Mouse (Mus musculus): ENCODE results near the gene Kank4.
"Not testable (repeated sequence)": the region's sequence is repeated elsewhere in the genome, so short reads cannot be mapped to it uniquely, and the experiment has no call there.

Gene Kank4

DNA sequence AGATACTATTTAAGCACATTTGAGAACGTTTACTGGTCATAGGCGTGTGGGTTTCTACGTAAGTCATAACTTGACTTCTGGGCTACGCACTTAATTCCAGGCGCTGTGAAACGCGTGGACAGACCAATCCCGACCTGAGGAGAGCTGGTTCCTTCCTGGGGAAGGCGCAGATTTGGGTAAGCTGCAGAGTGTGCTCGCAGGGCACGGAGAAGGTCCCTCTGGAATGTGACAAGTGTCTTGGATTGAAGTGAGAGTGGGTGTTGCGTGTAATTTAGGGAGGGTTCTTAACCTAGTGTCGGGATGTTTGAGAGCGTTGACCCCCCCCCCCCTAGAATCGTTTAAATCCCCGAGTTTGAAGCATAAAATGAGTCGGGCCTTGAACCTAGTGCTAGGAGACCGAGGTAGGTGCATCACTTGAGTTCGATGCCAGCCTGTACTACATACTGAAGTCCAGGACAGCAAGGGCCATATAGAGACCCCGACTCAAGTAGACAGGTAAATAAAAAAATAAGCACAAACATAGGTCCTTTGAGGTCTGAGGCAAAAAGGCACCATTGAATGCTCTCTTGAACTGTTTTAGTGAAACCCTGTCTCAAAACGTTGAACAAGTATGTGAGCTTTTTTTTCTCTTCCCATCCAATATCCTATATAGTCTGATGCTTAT is 89.9 kb downstream of the Kank4 start:
- no peak for DNase-seq (ENCODE audit: low read depth, low spot score)
- Histone ChIP-seq H3K36me3 (ENCODE audit: control insufficient read depth, insufficient read depth, low read length, poor library complexity, severe bottlenecking) (no peaks in the 10 kb centered on the region), H3K27me3 (ENCODE audit: control insufficient read depth, insufficient read depth, low read length, poor library complexity, severe bottlenecking) (peaks cover 2% of the 10 kb centered on the region)

DNA sequence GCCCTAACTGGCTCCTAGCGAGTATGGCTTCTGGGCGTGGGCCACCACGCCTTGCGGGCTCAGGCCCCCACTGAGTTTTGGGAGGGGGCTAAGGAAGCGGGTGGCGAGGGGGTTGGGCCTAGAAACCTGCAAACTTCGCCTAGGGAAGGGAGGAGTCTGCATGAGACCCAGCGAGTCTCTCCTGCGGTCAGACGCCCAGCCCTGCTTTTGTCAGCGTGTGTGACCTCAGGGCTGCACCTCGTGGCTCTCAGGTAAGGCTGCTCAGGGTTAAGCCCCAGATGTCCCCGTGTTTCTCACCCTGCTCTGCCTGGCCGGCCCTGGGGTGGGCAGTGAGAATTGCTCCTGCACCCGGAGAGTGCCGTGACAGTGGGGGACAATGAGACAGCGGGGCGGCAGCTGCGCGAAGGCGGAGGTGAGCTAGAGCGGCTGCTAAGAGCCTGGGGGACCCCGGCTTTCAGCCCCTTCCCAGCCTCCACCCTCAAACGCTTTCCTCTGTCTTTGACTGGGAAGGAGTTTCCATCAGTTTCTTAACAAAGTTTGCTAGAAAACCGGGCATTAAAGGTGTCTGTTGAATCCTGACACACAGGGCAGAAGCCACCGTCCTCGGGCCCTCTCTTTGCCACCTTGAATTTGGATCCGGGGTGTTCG is 90.6 kb downstream of the Kank4 start, which contains the start of gene L1td1:
TSS of gene L1td1 (plus strand) at position 145 of the 648 bp plus-strand sequence.
- Histone ChIP-seq H3K27me3 (ENCODE audit: control insufficient read depth, insufficient read depth, low read length, poor library complexity, severe bottlenecking) (peaks cover 2% of the 10 kb centered on the region), H3K36me3 (ENCODE audit: control insufficient read depth, insufficient read depth, low read length, poor library complexity, severe bottlenecking) (no peaks in the 10 kb centered on the region)
- no peak for DNase-seq (ENCODE audit: low read depth, low spot score)

DNA sequence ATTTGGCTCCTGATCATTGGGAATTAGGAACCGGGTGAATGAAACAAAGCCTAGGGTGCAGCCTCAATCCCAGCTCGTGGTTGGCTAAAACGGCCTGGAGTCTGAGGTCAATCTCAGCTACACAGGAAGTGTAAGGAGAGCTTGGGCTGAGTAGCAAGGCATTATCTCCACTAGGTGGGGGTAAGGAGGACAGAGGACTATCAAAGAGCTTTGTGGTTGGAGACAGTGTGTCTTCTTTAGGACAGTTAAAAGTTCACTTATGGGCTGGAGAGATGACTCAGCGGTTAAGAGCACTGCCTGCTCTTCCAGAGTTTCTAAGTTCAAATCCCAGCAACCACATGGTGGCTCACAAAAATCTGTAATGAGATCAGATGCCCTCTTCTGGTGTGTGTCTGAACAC is 91.9 kb downstream of the Kank4 start:
- DNase-seq (ENCODE audit: low read depth, low spot score) = no peak
- Histone ChIP-seq H3K36me3 (ENCODE audit: control insufficient read depth, insufficient read depth, low read length, poor library complexity, severe bottlenecking) (no peaks in the 10 kb centered on the region), H3K27me3 (ENCODE audit: control insufficient read depth, insufficient read depth, low read length, poor library complexity, severe bottlenecking) (peaks cover 2% of the 10 kb centered on the region)

DNA sequence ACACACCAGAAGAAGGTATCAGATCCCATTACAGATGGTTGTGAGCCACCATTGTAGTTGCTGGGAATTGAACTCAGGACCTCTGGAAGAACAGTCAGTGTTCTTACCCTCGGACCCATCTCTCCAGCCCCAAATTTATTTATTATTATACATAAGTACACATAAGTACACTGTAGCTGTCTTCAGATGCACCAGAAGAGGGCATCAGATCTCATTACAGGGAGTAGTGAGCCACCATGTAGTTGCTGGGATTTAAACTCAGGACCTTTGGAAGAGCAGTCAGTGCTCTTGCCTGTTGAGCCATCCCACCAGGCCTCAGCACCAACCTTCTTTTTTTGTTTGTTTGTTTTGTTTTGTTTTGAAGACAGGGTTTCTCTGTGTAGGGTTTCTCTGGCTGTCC is 92.7 kb downstream of the Kank4 start:
- H3K27me3 ChIP-seq (ENCODE audit: control insufficient read depth, insufficient read depth, low read length, poor library complexity, severe bottlenecking); DNase-seq (ENCODE audit: low read depth, low spot score); H3K36me3 ChIP-seq (ENCODE audit: control insufficient read depth, insufficient read depth, low read length, poor library complexity, severe bottlenecking): not testable (repeated sequence)

DNA sequence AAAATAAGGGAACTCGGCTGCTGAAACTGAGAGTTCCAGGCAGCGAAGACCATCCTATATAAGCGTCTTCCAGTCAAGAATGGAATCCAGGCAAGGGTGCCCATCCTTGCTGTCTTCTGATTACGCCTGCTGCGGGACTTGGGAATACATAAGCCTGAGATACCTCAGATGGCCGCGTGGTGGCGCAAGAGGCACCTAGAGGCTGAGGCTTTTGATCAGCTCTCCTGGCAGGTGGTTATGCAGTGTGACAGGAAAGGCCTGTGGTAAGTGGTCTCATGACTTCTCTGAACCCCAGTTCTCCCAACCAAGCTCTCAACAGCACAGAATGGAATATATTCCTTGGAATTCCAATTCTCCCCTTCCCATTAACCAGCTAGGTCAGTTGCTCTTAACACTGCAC is 94.9 kb downstream of the Kank4 start:
- H3K27me3 ChIP-seq (ENCODE audit: control insufficient read depth, insufficient read depth, low read length, poor library complexity, severe bottlenecking) = peaks cover 2% of the 10 kb centered on the region
- peak; percentile 66 for DNase-seq (ENCODE audit: low read depth, low spot score)
- no peaks in the 10 kb centered on the region for H3K36me3 ChIP-seq (ENCODE audit: control insufficient read depth, insufficient read depth, low read length, poor library complexity, severe bottlenecking)

GRCm38 (mm10) chr4:98718547-98718917 is 98.8 kb downstream of the Kank4 start:
- Histone ChIP-seq H3K36me3 (ENCODE audit: control insufficient read depth, insufficient read depth, low read length, poor library complexity, severe bottlenecking) (no peaks in the 10 kb centered on the region), H3K27me3 (ENCODE audit: control insufficient read depth, insufficient read depth, low read length, poor library complexity, severe bottlenecking) (no peaks in the 10 kb centered on the region; the same call in 1 of the 2 replicates)

GRCm38 (mm10) chr4:98717735-98718546 is 99.4 kb downstream of the Kank4 start:
- DNase-seq (ENCODE audit: low read depth, low spot score) = no peak
- H3K27me3 ChIP-seq (ENCODE audit: control insufficient read depth, insufficient read depth, low read length, poor library complexity, severe bottlenecking) = no peaks in the 10 kb centered on the region; the same call in 1 of the 2 replicates
- no peaks in the 10 kb centered on the region for H3K36me3 ChIP-seq (ENCODE audit: control insufficient read depth, insufficient read depth, low read length, poor library complexity, severe bottlenecking)

More at GRCm38 (mm10) chr4:98718547-98718917, 98.8 kb downstream of the Kank4 start:
- DNase-seq (ENCODE audit: low read depth, low spot score) = no peak

DNA sequence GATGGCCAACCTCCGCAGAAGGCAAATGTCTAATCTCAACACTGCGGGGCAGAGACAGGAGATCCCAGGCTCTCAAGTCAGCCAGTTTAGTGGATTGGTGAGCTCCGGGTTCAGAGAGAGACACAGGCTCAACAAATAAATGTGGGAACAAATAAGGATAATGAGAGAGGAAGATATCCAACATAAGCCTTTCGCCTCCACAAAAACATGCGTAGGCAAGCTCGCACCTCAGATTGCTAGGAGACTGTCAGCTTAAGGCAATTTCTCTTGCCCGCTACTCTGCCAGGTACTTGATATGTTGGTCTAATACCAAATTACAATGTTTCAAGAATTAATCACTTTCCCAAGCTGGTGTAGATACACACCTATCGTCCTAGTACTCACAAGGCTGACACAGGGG is 106.4 kb downstream of the Kank4 start:
- H3K27me3 ChIP-seq (ENCODE audit: control insufficient read depth, insufficient read depth, low read length, poor library complexity, severe bottlenecking) = no peaks in the 10 kb centered on the region
- no peak for DNase-seq (ENCODE audit: low read depth, low spot score)

More for the DNA sequence above, 106.4 kb downstream of the Kank4 start:
- H3K36me3 ChIP-seq (ENCODE audit: control insufficient read depth, insufficient read depth, low read length, poor library complexity, severe bottlenecking) = no peaks in the 10 kb centered on the region
